14 mouse cellular contexts compared by ENCODE assay signal in the genomic region with DNA sequence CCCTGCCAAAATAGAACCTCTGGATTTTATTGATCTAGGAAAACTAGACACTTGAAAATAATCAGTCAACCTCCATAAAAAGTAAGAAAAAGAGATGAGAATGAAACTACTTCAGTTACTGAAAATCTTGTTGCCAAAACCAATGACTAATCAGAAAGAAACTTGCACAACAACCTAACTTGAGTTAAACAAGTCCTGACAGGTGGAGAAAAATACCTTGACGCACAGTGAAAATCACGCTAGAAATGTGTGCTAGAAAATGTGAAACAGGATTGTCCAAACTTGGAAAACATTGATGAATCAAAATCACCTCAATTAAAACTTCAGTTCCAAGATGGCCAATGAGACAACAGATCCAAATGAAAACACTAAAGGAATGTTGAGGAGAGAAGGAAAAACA. TPM values are rescaled to one million over a fixed set of nuclear protein-coding genes. Genes with fewer than 3 reads are reported as not detected.
"Had no signal": no experiment of that assay in that cellular context is flagged by ENCODE, and none has a peak within 500 bp of the region (broad histone marks: within the 10 kb centered on the region; RNA-seq: fewer than 3 reads in every experiment).

No protein-coding gene starts in this region.

- DNase-seq: liver, postnatal 0 days; lung, embryonic 14.5 days; lung, postnatal 10 days; lung, postnatal 4 days; midbrain, embryonic 14.5 days; retina, postnatal 1 day; right cerebral cortex, adult 18-20 months; right cerebral cortex, postnatal 25 days; right cerebral cortex, postnatal 4 days; spleen, adult 18-20 months; thymus, adult 18-20 months; thymus, postnatal 14 days; thymus, postnatal 36 days had no signal

RNA-seq across cellular contexts. Expression of a gene that starts 59.1 kb away (rescaled TPM):
- total RNA-seq: megakaryocyte-erythroid progenitor cell, adult 5-6 weeks had no signal
